Mouse (Mus musculus) MEL (cell line): ENCODE measurements around the gene Stox1. TPM values are rescaled to one million over a fixed set of nuclear protein-coding genes. Genes with fewer than 3 reads are reported as not detected.

Experiments
- DNase-seq: peaks from one replicate; pipeline ENCODE4 v3.0.0; 2011; ENCODE audit warnings: low read depth, low spot score
- H3K27ac ChIP-seq: 2 replicates; pipeline ENCODE4 v1.5.1; 2012; ENCODE audit warnings: low read depth, mild to moderate bottlenecking, control low read depth, low read length, moderate library complexity; ENCODE audit not compliant: control insufficient read depth
- H3K27me3 ChIP-seq, 2 experiments: fragments of 150-350 bp in 1 of 2; sonication (generic) in 1 of 2; 2 replicates each; pipeline ENCODE4 v1.6.1; 2012; ENCODE audit warnings: low read length in 2 of 2, mild to moderate bottlenecking in 2 of 2, improper control_type of control experiment in 1 of 2, moderate library complexity in 1 of 2; ENCODE audit not compliant: insufficient read depth in 2 of 2, control insufficient read depth in 1 of 2
- H3K36me3 ChIP-seq, 2 experiments: 2 replicates each; pipeline ENCODE4 v1.6.1; 2012 to 2014; ENCODE audit warnings: low read length in 2 of 2, improper control_type of control experiment in 1 of 2, inconsistent platforms in 1 of 2, mild to moderate bottlenecking in 1 of 2; ENCODE audit not compliant: insufficient read depth in 2 of 2, control insufficient read depth in 1 of 2
- H3K4me1 ChIP-seq, 2 experiments: fragments of 150-350 bp in 1 of 2; sonication (generic) in 1 of 2; 2 replicates each; pipeline ENCODE4 v1.6.1; 2012; ENCODE audit warnings: low read length in 2 of 2, improper control_type of control experiment in 1 of 2, mild to moderate bottlenecking in 1 of 2; ENCODE audit not compliant: insufficient read depth in 2 of 2, control insufficient read depth in 1 of 2
- H3K4me3 ChIP-seq, 2 experiments: fragments of 150-350 bp in 1 of 2; sonication (generic) in 1 of 2; 2 replicates each; pipeline ENCODE4 v1.5.1; 2012; ENCODE audit warnings: low read depth in 2 of 2, low read length in 2 of 2, mild to moderate bottlenecking in 2 of 2, moderate library complexity in 2 of 2, control low read depth in 1 of 2, improper control_type of control experiment in 1 of 2; ENCODE audit not compliant: control insufficient read depth in 1 of 2, insufficient read depth in 1 of 2
- H3K79me2 ChIP-seq: 2 replicates; pipeline ENCODE4 v1.6.1; 2012; ENCODE audit warnings: mild to moderate bottlenecking, low read length, moderate library complexity; ENCODE audit not compliant: control insufficient read depth, poor library complexity, insufficient read depth
- H3K9ac ChIP-seq: 2 replicates; pipeline ENCODE4 v1.6.1; 2012; ENCODE audit warnings: low read depth, mild to moderate bottlenecking, control low read depth, low read length, moderate library complexity; ENCODE audit not compliant: control insufficient read depth, poor library complexity, severe bottlenecking
- H3K9me3 ChIP-seq: fragments of 150-350 bp; sonication (generic); replicated peaks from 2 replicates; pipeline ENCODE4 v1.6.1; 2012; ENCODE audit warnings: mild to moderate bottlenecking, low read length, improper control_type of control experiment, moderate library complexity; ENCODE audit not compliant: insufficient read depth
- BHLHE40 ChIP-seq: IDR thresholded peaks from 2 replicates; pipeline ENCODE4 v1.6.1; 2012; ENCODE audit warnings: low read depth, mild to moderate bottlenecking, inconsistent platforms, low read length, improper control_type of control experiment, borderline replicate concordance
- CHD1 ChIP-seq: IDR thresholded peaks from 2 replicates; pipeline ENCODE4 v1.6.1; 2012; ENCODE audit warnings: low read depth, mild to moderate bottlenecking, inconsistent platforms, low read length, improper control_type of control experiment
- CHD2 ChIP-seq: IDR thresholded peaks from 2 replicates; pipeline ENCODE4 v1.6.1; 2011; ENCODE audit warnings: low read length, improper control_type of control experiment
- CTCF ChIP-seq, 3 experiments: IDR thresholded peaks in 2 of 3; conservative IDR thresholded peaks in 1 of 3; 2 replicates each; pipeline ENCODE4 v1.5.1; 2011 to 2012; ENCODE audit warnings: low read length in 3 of 3, low read depth in 2 of 3, mild to moderate bottlenecking in 2 of 3, improper control_type of control experiment in 1 of 3, inconsistent platforms in 1 of 3, mixed read lengths in 1 of 3, moderate library complexity in 1 of 3; ENCODE audit not compliant: control insufficient read depth in 1 of 3, insufficient read depth in 1 of 3, poor library complexity in 1 of 3, severe bottlenecking in 1 of 3
- E2F4 ChIP-seq: IDR thresholded peaks from 2 replicates; pipeline ENCODE4 v1.6.1; 2011; ENCODE audit warnings: low read depth, low read length, improper control_type of control experiment, borderline replicate concordance
- EP300 ChIP-seq, 2 experiments: IDR thresholded peaks; 2 replicates each; pipeline ENCODE4 v1.6.1; 2011; ENCODE audit warnings: improper control_type of control experiment in 2 of 2, low read length in 2 of 2, low read depth in 1 of 2, mild to moderate bottlenecking in 1 of 2
- ETS1 ChIP-seq: IDR thresholded peaks from 2 replicates; pipeline ENCODE4 v1.6.1; 2012; ENCODE audit warnings: low read depth, mild to moderate bottlenecking, inconsistent platforms, low read length, improper control_type of control experiment, moderate library complexity
- GATA1 ChIP-seq: IDR thresholded peaks from 2 replicates; pipeline ENCODE4 v1.6.1; 2011; ENCODE audit warnings: low read depth, low read length, improper control_type of control experiment
- HCFC1 ChIP-seq: IDR thresholded peaks from 2 replicates; pipeline ENCODE4 v1.6.1; 2012; ENCODE audit warnings: low read depth, mild to moderate bottlenecking, inconsistent platforms, low read length, improper control_type of control experiment, moderate library complexity
- JUND ChIP-seq: IDR thresholded peaks from 2 replicates; pipeline ENCODE4 v1.6.1; 2011; ENCODE audit warnings: low read depth, mild to moderate bottlenecking, improper control_type of control experiment, low read length
- KAT2A ChIP-seq: conservative IDR thresholded peaks from 2 replicates; pipeline ENCODE4 v1.6.1; 2012; ENCODE audit warnings: low read depth, low read length, improper control_type of control experiment, inconsistent platforms
- MAFK ChIP-seq: IDR thresholded peaks from 2 replicates; pipeline ENCODE4 v1.6.1; 2011; ENCODE audit warnings: low read depth, mild to moderate bottlenecking, low read length, improper control_type of control experiment, borderline replicate concordance
- MAX ChIP-seq: IDR thresholded peaks from 2 replicates; pipeline ENCODE4 v1.6.1; 2011; ENCODE audit warnings: low read length, improper control_type of control experiment
- MEF2A ChIP-seq: IDR thresholded peaks from 2 replicates; pipeline ENCODE4 v1.6.1; 2014; ENCODE audit warnings: low read depth, mild to moderate bottlenecking, inconsistent platforms, low read length, improper control_type of control experiment; ENCODE audit not compliant: poor library complexity, insufficient replicate concordance, severe bottlenecking; ENCODE audit errors: extremely low read depth
- MXI1 ChIP-seq: IDR thresholded peaks from 2 replicates; pipeline ENCODE4 v1.6.1; 2011; ENCODE audit warnings: mild to moderate bottlenecking, low read depth, low read length, improper control_type of control experiment
- MYB ChIP-seq: IDR thresholded peaks from 2 replicates; pipeline ENCODE4 v1.6.1; 2011; ENCODE audit warnings: mild to moderate bottlenecking, low read depth, low read length, improper control_type of control experiment
- MYC ChIP-seq: IDR thresholded peaks from 2 replicates; pipeline ENCODE4 v1.6.1; 2011; ENCODE audit warnings: low read depth, mild to moderate bottlenecking, low read length, improper control_type of control experiment, moderate library complexity
- NELFE ChIP-seq: IDR thresholded peaks from 2 replicates; pipeline ENCODE4 v1.6.1; 2011; ENCODE audit warnings: low read depth, low read length, improper control_type of control experiment
- NRF1 ChIP-seq: IDR thresholded peaks from 2 replicates; pipeline ENCODE4 v1.6.1; 2014; ENCODE audit warnings: low read depth, mild to moderate bottlenecking, inconsistent platforms, low read length, improper control_type of control experiment, moderate library complexity; ENCODE audit not compliant: poor library complexity, insufficient read depth, severe bottlenecking
- POLR2A ChIP-seq, 2 experiments: IDR thresholded peaks; 2 replicates each; pipeline ENCODE4 v1.6.1; 2011 to 2012; ENCODE audit warnings: low read length in 2 of 2, mild to moderate bottlenecking in 2 of 2, control low read depth in 1 of 2, improper control_type of control experiment in 1 of 2, low read depth in 1 of 2, moderate library complexity in 1 of 2; ENCODE audit not compliant: control insufficient read depth in 1 of 2, insufficient read depth in 1 of 2, poor library complexity in 1 of 2
- POLR2AphosphoS2 ChIP-seq: IDR thresholded peaks from 2 replicates; pipeline ENCODE4 v1.6.1; 2011; ENCODE audit warnings: low read length, improper control_type of control experiment
- RAD21 ChIP-seq: IDR thresholded peaks from 2 replicates; pipeline ENCODE4 v1.6.1; 2011; ENCODE audit warnings: mild to moderate bottlenecking, low read depth, low read length, improper control_type of control experiment
- SIN3A ChIP-seq: IDR thresholded peaks from 2 replicates; pipeline ENCODE4 v1.6.1; 2012; ENCODE audit warnings: low read length, improper control_type of control experiment, inconsistent platforms
- SMC3 ChIP-seq: IDR thresholded peaks from 2 replicates; pipeline ENCODE4 v1.6.1; 2011; ENCODE audit warnings: low read depth, low read length, improper control_type of control experiment
- TBP ChIP-seq: IDR thresholded peaks from 2 replicates; pipeline ENCODE4 v1.8.0; 2011; ENCODE audit warnings: low read depth, low read length, improper control_type of control experiment
- TCF12 ChIP-seq: IDR thresholded peaks from 2 replicates; pipeline ENCODE4 v1.6.1; 2014; ENCODE audit warnings: low read depth, mild to moderate bottlenecking, inconsistent platforms, low read length, improper control_type of control experiment, moderate library complexity
- UBTF ChIP-seq: IDR thresholded peaks from 2 replicates; pipeline ENCODE4 v1.6.1; 2012; ENCODE audit warnings: low read depth, mild to moderate bottlenecking, inconsistent platforms, low read length, improper control_type of control experiment, moderate library complexity, borderline replicate concordance; ENCODE audit not compliant: insufficient read depth
- USF1 ChIP-seq: IDR thresholded peaks from 2 replicates; pipeline ENCODE4 v1.6.1; 2014; ENCODE audit warnings: low read depth, mild to moderate bottlenecking, inconsistent platforms, low read length, improper control_type of control experiment, moderate library complexity
- USF2 ChIP-seq, 2 experiments: IDR thresholded peaks; 2 replicates each; pipeline ENCODE4 v1.6.1; 2011 to 2012; ENCODE audit warnings: improper control_type of control experiment in 2 of 2, low read length in 2 of 2, borderline replicate concordance in 1 of 2, inconsistent platforms in 1 of 2, low read depth in 1 of 2, mild to moderate bottlenecking in 1 of 2; ENCODE audit not compliant: insufficient read depth in 1 of 2
- ZC3H11A ChIP-seq: IDR thresholded peaks from 2 replicates; pipeline ENCODE4 v1.6.1; 2012; ENCODE audit warnings: low read depth, mild to moderate bottlenecking, inconsistent platforms, low read length, improper control_type of control experiment
- ZKSCAN1 ChIP-seq: IDR thresholded peaks from 2 replicates; pipeline ENCODE4 v1.6.1; 2012; ENCODE audit warnings: low read depth, mild to moderate bottlenecking, inconsistent platforms, low read length, improper control_type of control experiment, moderate library complexity
- ZNF384 ChIP-seq: IDR thresholded peaks from 2 replicates; pipeline ENCODE4 v1.6.1; 2012; ENCODE audit warnings: low read depth, mild to moderate bottlenecking, inconsistent platforms, low read length, improper control_type of control experiment
- polyA plus RNA-seq, 2 experiments: library from polyadenylated mRNA; stranded (reverse) in 1 of 2; unstranded in 1 of 2; fragments of >175 nt in 1 of 2; fragments of >200 nt in 1 of 2; gene quantifications; 2 replicates each; pipeline versions ENCODE4 v1.2.1 to v1.2.4; 2012; ENCODE audit warnings: low replicate concordance in 2 of 2, low read depth in 1 of 2; ENCODE audit not compliant: insufficient read length in 2 of 2, insufficient read depth in 1 of 2, missing spikeins in 1 of 2
- total RNA-seq: library from RNA; depleted of rRNA; stranded (reverse); fragments of 300-350 nt; gene quantifications from 2 replicates; pipeline ENCODE4 v1.2.3, GENCODE M21; 2012

The Stox1 gene
- total and polyA plus RNA-seq, 3 experiments = not detected

DNA sequence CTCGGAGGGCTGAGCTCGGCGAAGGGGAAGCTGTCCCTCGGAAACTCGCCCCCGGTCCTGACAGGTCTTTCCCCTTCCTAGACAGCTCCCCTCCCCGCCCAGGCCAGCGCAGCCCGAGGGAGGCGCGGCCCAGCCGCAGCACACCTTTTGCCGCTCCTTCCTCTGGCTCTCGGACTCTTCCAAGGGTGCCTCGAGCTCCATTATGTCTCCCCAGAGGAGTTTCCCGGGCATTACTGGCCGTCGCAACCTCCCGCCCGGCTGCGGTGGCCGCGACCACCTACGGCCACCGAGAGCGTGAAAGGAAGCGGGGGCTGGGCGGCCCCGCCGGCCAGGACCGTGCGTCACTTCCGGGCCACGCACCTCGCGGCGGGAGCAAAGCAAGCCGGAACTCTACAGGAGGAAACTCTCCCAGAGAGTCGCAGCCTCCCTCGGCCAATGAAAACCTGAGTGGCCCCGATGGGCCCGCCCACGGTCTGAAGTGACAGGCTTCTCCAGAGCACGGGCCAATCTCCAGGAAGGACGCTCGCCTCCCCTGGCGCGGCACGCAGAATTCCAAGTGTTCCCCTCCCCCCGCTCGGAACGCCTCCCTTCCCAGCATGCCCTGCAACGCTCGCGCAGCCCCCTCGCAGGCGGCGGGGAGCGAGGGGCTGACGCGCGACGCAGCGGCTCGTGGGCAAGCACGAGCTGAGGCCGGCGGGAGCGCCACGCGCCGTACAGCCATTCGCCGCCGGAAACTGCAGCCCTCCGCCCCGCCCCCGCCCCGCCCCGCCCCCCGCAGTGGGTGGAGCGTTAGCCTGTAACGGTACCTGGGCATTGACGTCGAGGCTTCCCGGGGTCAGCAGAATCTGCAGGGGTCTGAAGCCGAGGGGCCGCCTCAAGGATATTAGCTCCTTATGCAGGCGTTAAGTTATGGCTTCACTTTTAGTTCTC is 74.8 kb downstream of the Stox1 start, which contains the start of gene Ddx50 (continued):
- TF ChIP-seq CTCF (IDR thresholded peaks at IDR 0.05 in 2 of 3, conservative IDR thresholded peaks at IDR 0.05 in 1 of 3; ENCODE audit: control insufficient read depth in 1 of 3, insufficient read depth in 1 of 3, low read depth in 2 of 3, low read length in 3 of 3, poor library complexity in 1 of 3, severe bottlenecking in 1 of 3) = no peak
- no peak for TF ChIP-seq ZNF384
- no peak for TF ChIP-seq MEF2A
- TF ChIP-seq TBP = no peak

DNA sequence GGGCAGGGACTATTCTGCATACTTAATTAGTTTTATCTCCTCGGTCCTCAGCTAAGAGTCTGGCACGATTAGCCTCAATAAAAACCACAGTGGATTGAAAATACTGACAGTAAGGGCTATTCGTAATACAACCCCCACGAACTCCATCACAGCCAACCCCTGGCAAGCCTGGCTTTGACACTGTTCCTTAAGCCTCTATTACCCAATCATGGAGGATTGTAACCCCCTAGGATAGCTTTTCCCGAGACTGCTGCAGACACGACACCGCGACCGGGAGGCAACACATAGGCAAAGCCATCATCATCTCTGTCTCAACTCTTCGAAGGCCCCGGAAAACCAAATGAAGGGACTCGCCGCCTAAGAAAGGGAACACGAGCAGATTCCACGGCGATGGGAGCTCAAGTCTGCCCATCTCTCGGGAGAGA is 75.6 kb downstream of the Stox1 start:
- Histone ChIP-seq H3K27me3 (no peaks in the 10 kb centered on the region), H3K9ac (peak overlapping the region; percentile 93), H3K4me1 (peaks cover 8% of the 10 kb centered on the region in 2 experiments), H3K27ac (peak overlapping the region; percentile 83), H3K36me3 (peaks cover 7 to 28% of the 10 kb centered on the region in 2 experiments), H3K4me3 (peak overlapping the region; percentile 80 to 88), H3K79me2 (peaks cover 31% of the 10 kb centered on the region), H3K9me3 (no peaks in the 10 kb centered on the region)
- TF ChIP-seq POLR2AphosphoS2 (no peak), MAFK (no peak), NRF1 (no peak), TCF12 (peak; percentile 49), GATA1 (peak; percentile 54), TBP (peak; percentile 60), SMC3 (no peak), CHD1 (no peak), POLR2A (IDR thresholded peaks at IDR 0.05; ENCODE audit: control insufficient read depth in 1 of 2, insufficient read depth in 1 of 2, low read depth in 1 of 2, low read length in 2 of 2, poor library complexity in 1 of 2) (no peak), UBTF (no peak), HCFC1 (no peak; the same call in 1 of the 2 replicates), SIN3A (peak; percentile 73), EP300 (IDR thresholded peaks at IDR 0.05; ENCODE audit: low read depth in 1 of 2, low read length in 2 of 2) (peak; percentile 46 to 48; a peak in 2 of 4 replicates), JUND (no peak), BHLHE40 (peak; percentile 40; the same call in 1 of the 2 replicates), USF1 (no peak), MXI1 (no peak), KAT2A (no peak), CHD2 (no peak), ETS1 (peak; percentile 62; the same call in 1 of the 2 replicates), MAX (0 out of 2 replicates have a peak, but pooled peaks have one; percentile 20), NELFE (no peak), ZNF384 (no peak), E2F4 (no peak), USF2 (IDR thresholded peaks at IDR 0.05; ENCODE audit: borderline replicate concordance in 1 of 2, insufficient read depth in 1 of 2, low read depth in 1 of 2, low read length in 2 of 2) (no peak), RAD21 (no peak), MYC (0 out of 2 replicates have a peak, but pooled peaks have one; percentile 13), ZC3H11A (no peak), MYB (no peak), ZKSCAN1 (no peak)
- DNase-seq = peak; percentile 70
